Mouse (Mus musculus) small intestine, adult 2 months (tissue): ENCODE data around the gene Mterf1a. TPM values are rescaled to one million over a fixed set of nuclear protein-coding genes. Genes with fewer than 3 reads are reported as not detected.
"Not testable (repeated sequence)": the region's sequence is repeated elsewhere in the genome, so short reads cannot be mapped to it uniquely, and the experiment has no call there.

Experiments
- H3K27ac ChIP-seq: fragments of 200-500 bp; 2 replicates; pipeline ENCODE4 v1.5.1; 2012; ENCODE audit warnings: low read depth, low read length, control low read depth, inconsistent platforms; ENCODE audit not compliant: insufficient read depth
- H3K27me3 ChIP-seq: fragments of 200-500 bp; 2 replicates; pipeline ENCODE4 v1.6.1; 2012; ENCODE audit warnings: mild to moderate bottlenecking, moderate library complexity, low read length, inconsistent platforms; ENCODE audit not compliant: control insufficient read depth, insufficient read depth
- H3K36me3 ChIP-seq: fragments of 200-500 bp; 2 replicates; pipeline ENCODE4 v1.6.1; 2012; ENCODE audit warnings: mild to moderate bottlenecking, low read length, control low read depth, inconsistent platforms; ENCODE audit not compliant: control insufficient read depth, insufficient read depth
- H3K4me1 ChIP-seq: fragments of 200-500 bp; 2 replicates; pipeline ENCODE4 v1.6.1; 2012; ENCODE audit warnings: low read length, inconsistent platforms, mixed read lengths; ENCODE audit not compliant: control insufficient read depth, insufficient read depth, insufficient read length
- H3K4me3 ChIP-seq: fragments of 200-500 bp; 2 replicates; pipeline ENCODE4 v1.5.1; 2012; ENCODE audit warnings: low read depth, mild to moderate bottlenecking, control low read depth, inconsistent platforms, low read length, moderate library complexity
- CTCF ChIP-seq: fragments of 200-500 bp; IDR thresholded peaks from 2 replicates; pipeline ENCODE4 v1.5.1; 2012; ENCODE audit warnings: low read depth, mild to moderate bottlenecking, control low read depth, inconsistent platforms, low read length, moderate library complexity, mixed read lengths; ENCODE audit not compliant: insufficient replicate concordance, insufficient read length; ENCODE audit errors: extremely low read depth
- POLR2A ChIP-seq: fragments of 200-500 bp; IDR thresholded peaks from 2 replicates; pipeline ENCODE4 v1.6.1; 2012; ENCODE audit warnings: low read depth, mild to moderate bottlenecking, control low read depth, inconsistent platforms, low read length, moderate library complexity
- WGBS: fragments of 180-500 bp; shearing (Covaris S2); methylation state at CpG from one replicate; pipeline ENCODE4 v1.1.7; 2018; 5-methylcytosine and 5-hydroxymethylcytosine counted together
- polyA plus RNA-seq: library from polyadenylated mRNA; depleted of rRNA; stranded (reverse); fragments of >200 nt; gene quantifications from 2 replicates; pipeline ENCODE4 v1.2.3, GENCODE M21; 2012; rRNA removed

Gene Mterf1a
- polyA plus RNA-seq, 1 experiment: 0.34 TPM

GRCm38 (mm10) chr5:3905471-3905870 is 11.7 kb upstream of the Mterf1a start:
- no peaks in the 10 kb centered on the region for H3K27me3 ChIP-seq
- H3K36me3 ChIP-seq: no peaks in the 10 kb centered on the region
- H3K4me3 ChIP-seq: no peak overlapping the region
- WGBS: 60% methylated on average over 2 of the region's 2 CpGs
- no peak overlapping the region for H3K27ac ChIP-seq
- no peaks in the 10 kb centered on the region for H3K4me1 ChIP-seq
- TF ChIP-seq POLR2A (no peak), CTCF (no peak)

- H3K27me3 ChIP-seq, H3K36me3 ChIP-seq, H3K4me3 ChIP-seq, H3K4me1 ChIP-seq, H3K27ac ChIP-seq: not testable (repeated sequence)
- 90% methylated on average over 4 of the region's 4 CpGs for WGBS
These were observed 524 bp upstream of the Mterf1a start for GRCm38 (mm10) chr5:3894294-3894619.

- no peak for TF ChIP-seq POLR2A
- TF ChIP-seq CTCF: no peak
- H3K27me3 ChIP-seq: no peaks in the 10 kb centered on the region
- no peak overlapping the region for H3K4me3 ChIP-seq
- no peaks in the 10 kb centered on the region for H3K36me3 ChIP-seq
- H3K27ac ChIP-seq: no peak overlapping the region
- no peaks in the 10 kb centered on the region for H3K4me1 ChIP-seq
These were observed 4.5 kb downstream of the Mterf1a start for GRCm38 (mm10) chr5:3889201-3889600.

- H3K27ac ChIP-seq, H3K4me3 ChIP-seq, H3K27me3 ChIP-seq, H3K36me3 ChIP-seq, H3K4me1 ChIP-seq: not testable (repeated sequence)
- WGBS: 74% methylated on average over 7 of the region's 7 CpGs
These were observed 6.9 kb downstream of the Mterf1a start for GRCm38 (mm10) chr5:3886862-3887261.

GRCm38 (mm10) chr5:3873485-3873884 is 20.2 kb downstream of the Mterf1a start:
- no peaks in the 10 kb centered on the region for H3K36me3 ChIP-seq
- H3K4me1 ChIP-seq: no peaks in the 10 kb centered on the region
- no peak for TF ChIP-seq CTCF
- TF ChIP-seq POLR2A: no peak
- H3K27me3 ChIP-seq: no peaks in the 10 kb centered on the region
- no peak overlapping the region for H3K27ac ChIP-seq
- H3K4me3 ChIP-seq: no peak overlapping the region
- WGBS: 82% methylated on average over 3 of the region's 3 CpGs

GRCm38 (mm10) chr5:3872348-3872747 is 21.4 kb downstream of the Mterf1a start:
- no peak for TF ChIP-seq POLR2A
- no peak for TF ChIP-seq CTCF
- Histone ChIP-seq H3K27ac (no peak overlapping the region), H3K36me3 (no peaks in the 10 kb centered on the region), H3K27me3 (no peaks in the 10 kb centered on the region), H3K4me1 (no peaks in the 10 kb centered on the region), H3K4me3 (no peak overlapping the region)
- 86% methylated on average over 1 of the region's 1 CpGs for WGBS

- WGBS: 56% methylated on average over 4 of the region's 4 CpGs
- H3K4me1 ChIP-seq: no peaks in the 10 kb centered on the region
- no peaks in the 10 kb centered on the region for H3K27me3 ChIP-seq
- no peak overlapping the region for H3K27ac ChIP-seq
- H3K36me3 ChIP-seq: no peaks in the 10 kb centered on the region
- H3K4me3 ChIP-seq: no peak overlapping the region
- TF ChIP-seq CTCF (no peak), POLR2A (no peak)
These were observed 23.6 kb downstream of the Mterf1a start for GRCm38 (mm10) chr5:3870161-3870560.

GRCm38 (mm10) chr5:3845026-3845425 is 48.7 kb downstream of the Mterf1a start, which contains the start of gene Lrrd1:
TSS of gene Lrrd1 (plus strand) at chr5:3845173.
- no peaks in the 10 kb centered on the region for H3K4me1 ChIP-seq
- TF ChIP-seq CTCF (no peak), POLR2A (no peak)

More at GRCm38 (mm10) chr5:3845026-3845425, 48.7 kb downstream of the Mterf1a start, which contains the start of gene Lrrd1:
- H3K27ac ChIP-seq: no peak within 1 kb of the TSS
- H3K27me3 ChIP-seq: no peaks in the 10 kb centered on the region
- no peak within 1 kb of the TSS for H3K4me3 ChIP-seq
- WGBS: 20% methylated on average over 24 of the region's 24 CpGs
- H3K36me3 ChIP-seq: peaks cover 8% of the 10 kb centered on the region

Other genes with a start within 250 kb of the Mterf1a start
- not detected in 2 replicates for gene Tmbim7, start 242.8 kb downstream of the Mterf1a start, polyA plus RNA-seq
- 13.3 and 24.3 TPM in 2 replicates for gene Gatad1, start 236.7 kb downstream of the Mterf1a start, polyA plus RNA-seq
- 3.5 and 6.3 TPM in 2 replicates for gene Ankib1, start 91.0 kb downstream of the Mterf1a start, polyA plus RNA-seq
- gene Krit1, start 90.7 kb downstream of the Mterf1a start, polyA plus RNA-seq: 1.1 and 2.1 TPM in 2 replicates
- 0.05 TPM in 1 of 2 replicates, not detected in the other for gene Lrrd1, start 48.8 kb downstream of the Mterf1a start, polyA plus RNA-seq
- gene Akap9, start 34.1 kb upstream of the Mterf1a start, polyA plus RNA-seq: 5.7 and 11.7 TPM in 2 replicates
- gene Cyp51, start 210.8 kb upstream of the Mterf1a start, polyA plus RNA-seq: 37.8 and 45.4 TPM in 2 replicates